Mouse (Mus musculus): ENCODE data around the gene Ccnk.

Ccnk gene

DNA sequence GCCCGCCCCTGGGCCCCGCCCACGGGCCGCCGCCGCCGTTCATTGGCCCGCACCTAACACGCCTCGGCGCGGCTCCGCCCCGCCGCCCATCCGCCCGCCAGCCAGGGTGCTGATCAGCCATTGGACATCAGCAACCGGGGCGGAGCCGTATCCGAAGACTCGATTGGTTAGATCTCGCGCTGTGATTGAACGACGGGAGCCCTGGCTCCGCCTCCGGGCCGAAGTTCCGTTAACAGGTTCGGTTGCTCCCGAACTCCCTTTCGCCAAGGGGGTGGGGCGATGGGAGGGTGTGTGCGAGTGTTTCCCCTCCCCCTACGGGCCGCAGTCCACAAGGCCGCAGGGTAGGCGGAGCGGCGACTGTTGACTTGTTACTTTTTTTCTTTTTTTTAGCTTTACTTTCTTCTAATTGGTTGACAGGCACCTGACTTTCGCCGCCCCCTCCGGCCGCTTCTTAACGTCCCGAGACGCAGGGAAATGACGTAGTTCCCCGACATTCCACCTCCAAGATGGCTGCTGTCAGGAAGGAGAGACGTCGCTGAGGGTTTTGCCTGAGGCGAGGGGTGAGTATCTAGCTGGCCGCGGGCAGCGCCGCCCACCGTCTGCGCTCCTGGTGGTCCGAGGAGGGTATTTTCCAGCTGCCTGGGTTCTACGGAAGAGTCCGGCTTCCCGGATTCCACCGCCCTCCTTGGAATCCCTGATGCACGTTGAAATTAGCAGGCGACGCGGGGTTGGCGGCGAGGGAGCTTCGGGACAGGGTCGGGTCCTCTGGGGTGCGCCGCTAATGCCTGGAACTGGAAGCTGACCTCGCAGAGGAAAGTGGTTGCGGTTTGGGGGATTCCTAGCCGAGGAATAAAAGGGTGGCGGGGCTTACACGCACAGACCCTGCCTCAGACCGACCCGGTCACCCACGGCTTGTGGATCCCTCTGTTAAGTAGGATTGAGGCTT lies at the start of gene Ccnk:
Ccnk (plus strand) TSS at position 259 of the 946 bp plus-strand sequence.
- WGBS, result under 1% methylated on average over 82 of the region's 82 CpGs

DNA sequence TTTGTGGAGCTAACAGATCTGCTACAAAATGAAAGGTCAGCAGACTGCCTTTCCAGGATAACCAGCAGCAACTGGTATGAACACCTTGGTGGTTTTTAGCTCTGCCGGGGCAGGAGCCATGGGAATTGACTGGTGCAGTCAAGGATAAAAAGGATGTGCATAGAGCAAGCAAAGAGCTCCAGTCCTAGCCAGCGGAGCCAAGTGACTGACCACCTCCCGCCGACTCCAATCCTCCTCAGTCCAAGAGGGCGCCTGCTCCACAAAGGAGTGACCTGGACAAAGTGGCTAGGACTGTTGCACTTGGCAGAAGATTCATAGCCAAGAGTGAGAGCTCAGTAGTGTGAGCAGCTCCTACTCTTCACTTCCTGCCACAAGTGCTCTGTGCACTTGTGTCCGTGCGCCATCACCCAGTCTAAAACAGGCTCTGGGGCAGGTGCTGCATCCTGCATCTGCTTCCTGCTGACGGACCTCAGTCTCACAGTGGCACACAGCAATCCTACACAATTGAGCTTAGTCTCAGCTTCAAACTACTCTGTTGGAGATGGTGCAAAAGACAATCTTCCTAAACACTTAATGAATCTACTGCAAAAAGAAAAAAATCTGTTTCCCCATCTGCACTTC lies 46.8 kb upstream of the Ccnk start:
- 74% methylated on average over 8 of the region's 8 CpGs for WGBS

DNA sequence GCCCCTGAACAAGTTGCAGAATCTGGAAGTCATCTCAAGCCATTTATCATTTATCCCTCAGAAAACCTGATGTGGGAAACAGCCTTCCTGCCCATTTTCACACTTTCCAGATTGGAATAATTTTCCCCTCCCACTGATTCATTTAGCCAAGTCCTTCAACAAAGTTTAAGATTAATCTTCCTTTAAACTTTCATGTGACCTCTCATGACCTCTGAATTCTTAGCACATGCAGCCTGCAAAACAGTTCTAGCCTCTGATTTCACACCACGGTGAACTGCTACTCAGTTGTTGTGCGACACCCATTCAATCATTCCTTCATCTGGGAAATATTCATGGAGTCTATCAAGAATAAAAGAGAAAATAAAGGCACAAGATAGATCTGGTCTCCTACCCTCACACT lies 46.2 kb upstream of the Ccnk start:
- WGBS, result 69% methylated on average over 2 of the region's 2 CpGs

DNA sequence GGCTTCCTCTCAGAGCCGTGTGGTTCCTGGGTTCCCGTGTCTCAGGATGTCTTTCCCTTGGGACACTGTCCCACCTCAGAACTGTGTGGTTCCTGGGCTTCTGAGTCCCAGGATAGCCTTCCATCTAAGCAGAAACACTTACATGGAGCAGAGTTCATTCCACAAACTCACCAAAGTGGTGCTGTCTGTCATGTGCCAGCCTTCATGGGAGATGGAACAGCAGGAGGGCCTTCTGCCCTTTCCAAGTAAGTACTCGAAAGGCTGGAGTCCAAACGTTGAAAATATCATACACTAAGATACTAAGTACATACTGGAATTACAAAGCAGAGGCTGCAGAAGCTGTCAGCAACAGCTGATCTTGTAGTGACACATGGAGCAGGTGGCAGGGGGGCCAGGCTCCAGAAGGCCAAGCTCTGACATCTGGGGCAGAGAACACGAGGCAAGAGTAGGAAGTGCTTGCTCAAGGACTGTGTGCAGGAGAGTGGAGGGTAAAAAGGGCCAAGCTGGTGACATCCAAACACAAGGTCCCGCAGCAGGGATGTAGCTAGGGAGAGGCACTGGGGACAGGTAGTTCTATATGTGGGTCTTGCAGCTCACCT lies 43.7 kb upstream of the Ccnk start:
- 71% methylated on average over 6 of the region's 6 CpGs for WGBS

DNA sequence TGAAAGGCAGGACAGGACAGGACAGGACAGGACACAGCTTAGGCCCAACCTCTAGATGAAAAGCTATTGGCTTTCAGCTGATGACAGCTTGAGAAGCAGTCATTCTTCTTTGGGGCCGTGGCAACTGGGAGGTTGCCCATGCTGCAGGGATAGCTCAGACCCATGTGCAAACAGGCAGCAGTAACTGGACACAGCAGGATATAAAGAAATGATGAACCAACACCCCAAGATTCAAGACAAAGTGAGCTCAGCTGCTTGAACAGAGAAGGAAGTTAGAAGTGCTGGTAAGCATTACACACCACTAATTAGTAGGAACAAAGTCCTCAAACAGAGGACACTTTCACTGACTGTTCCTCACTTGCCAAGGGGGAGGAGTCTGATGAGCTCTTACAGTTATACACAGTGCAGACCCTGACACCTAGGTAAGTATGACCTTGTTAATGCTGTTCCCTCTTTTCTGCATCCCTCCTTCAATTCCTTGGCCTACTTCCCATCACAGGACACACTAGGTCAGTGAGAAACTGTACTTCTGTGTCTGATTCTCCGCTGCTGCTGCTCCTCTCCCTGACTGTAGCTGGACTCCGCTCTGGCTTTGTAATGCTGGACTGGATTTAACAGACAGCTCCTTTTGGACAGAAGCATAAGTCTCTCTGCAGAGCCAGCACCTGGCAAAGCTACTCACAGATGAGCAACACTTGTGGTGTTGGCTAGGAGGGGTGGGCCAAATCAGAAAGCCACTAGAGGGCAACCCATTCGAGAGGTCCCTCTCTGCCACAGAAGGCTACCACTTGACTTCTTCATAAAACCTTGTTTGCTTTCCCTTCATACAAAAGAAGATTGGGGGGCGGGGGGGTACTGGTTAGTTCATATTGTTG lies 35.5 kb upstream of the Ccnk start:
- WGBS, result 76% methylated on average over 5 of the region's 5 CpGs

DNA sequence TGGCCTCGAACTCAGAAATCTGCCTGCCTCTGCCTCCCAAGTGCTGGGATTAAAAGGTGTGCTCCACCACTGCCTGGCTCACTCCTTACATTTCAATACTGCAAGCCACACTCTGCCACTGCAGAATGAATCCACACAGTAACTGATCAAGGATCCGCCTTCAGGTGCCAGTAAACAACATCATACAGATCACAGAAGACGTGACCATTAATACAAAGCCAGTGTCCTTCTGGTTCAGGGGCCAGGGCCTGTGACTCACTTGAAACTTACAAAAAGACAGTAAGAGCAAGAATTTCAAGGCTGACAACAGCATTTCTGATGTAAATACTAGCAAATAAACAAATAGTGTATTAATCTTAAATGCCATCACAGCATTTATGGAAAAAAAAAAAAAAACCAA lies 34.2 kb upstream of the Ccnk start:
- 98% methylated on average over 3 of the region's 3 CpGs for WGBS

DNA sequence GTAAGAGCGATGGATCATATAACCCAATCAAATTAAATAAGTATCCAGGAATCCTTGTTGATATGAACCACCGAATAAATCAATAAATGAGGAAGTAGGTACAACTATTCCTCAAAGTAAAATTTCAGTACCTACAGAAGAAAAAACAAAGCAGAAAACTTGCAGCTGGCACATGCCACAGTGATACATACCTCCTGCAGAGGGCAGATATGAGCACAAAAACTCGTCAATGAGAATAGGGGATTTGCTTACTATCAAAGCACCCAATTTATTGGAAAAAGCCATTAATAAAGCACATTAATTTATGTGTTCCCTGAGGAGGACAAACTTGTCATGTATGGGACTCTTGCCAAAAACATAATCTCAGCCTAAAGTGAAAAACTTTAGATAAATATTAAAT lies 29.6 kb upstream of the Ccnk start:
- 67% methylated on average over 3 of the region's 3 CpGs for WGBS

DNA sequence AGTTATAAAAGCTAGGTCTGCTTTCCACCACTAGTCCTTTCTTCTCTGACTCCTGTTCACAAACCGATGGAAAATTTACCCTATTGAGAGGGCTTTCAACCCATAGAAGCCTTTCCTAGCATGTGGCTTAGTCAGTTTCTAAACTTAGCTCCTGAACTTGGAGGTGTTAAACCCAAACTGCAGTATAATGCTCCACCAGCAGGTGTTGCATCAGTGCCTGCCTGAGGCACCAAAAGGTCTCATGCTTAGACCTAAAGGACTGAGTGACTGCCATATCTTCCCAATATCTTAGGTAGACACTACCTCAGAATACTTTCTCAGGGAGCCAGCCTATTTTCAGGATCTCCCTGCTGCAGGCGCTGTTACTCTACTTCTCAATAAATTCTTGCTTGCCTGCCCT lies 26.6 kb upstream of the Ccnk start:
- WGBS, result 78% methylated on average over 2 of the region's 2 CpGs

DNA sequence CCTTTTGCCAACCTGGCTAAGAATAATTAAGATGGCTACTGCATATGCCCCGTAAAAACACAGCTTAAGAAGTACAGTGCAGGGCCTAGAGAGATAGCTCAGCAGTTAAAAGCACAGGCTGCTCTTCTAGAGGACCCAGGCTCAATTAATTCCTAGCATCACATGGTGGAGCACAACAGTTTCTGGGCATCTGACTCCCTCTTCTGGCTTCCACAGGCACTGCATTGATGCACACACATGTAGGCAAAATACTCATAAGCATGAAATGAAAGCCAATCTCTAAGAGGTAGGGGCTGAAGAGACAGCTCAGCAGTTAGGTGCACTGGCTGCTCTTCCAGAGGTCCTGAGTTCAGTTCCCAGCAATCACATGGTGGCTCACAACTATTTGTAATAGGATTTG lies 17.3 kb upstream of the Ccnk start:
- WGBS, result 82% methylated on average over 1 of the region's 1 CpGs

DNA sequence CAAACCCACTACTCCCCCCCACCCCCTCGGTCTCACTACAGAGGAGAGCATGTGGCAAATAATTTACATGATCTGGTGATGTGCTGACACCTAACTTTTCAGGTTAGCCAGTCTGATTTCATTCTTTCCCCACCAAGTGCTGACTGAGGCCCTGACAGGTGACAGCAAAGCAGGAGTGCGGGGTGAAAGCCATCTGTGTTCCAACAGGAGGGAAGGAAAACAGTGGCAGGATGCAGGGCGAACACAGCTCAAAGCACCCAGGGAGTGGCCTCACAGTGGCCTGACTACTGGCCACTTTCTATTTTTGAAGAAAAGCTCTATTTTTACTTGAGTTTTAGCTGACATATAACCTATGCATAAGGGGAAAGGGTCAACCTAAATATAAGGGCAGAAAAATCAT lies 15.7 kb upstream of the Ccnk start:
- WGBS, result 72% methylated on average over 3 of the region's 3 CpGs

DNA sequence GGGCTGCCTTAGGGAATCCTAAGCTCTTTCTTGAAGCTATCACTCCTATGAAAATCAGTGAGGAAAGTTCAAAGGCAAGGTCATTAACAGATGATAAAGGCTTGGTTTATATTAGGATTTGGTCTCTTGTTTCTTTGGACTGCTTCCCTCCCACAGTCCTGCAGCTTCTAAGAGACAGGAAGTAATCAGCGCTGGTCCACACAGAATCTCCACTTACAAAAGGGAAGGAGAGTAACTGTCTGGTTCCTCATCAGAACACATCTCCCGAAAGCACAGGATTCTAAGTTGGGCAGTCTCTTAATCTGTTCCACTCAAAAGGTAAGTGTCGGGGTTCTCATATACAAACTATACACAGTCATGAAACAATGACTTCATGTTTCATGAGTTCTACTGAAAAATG lies 10.5 kb upstream of the Ccnk start:
- WGBS, result 37% methylated on average over 3 of the region's 3 CpGs

DNA sequence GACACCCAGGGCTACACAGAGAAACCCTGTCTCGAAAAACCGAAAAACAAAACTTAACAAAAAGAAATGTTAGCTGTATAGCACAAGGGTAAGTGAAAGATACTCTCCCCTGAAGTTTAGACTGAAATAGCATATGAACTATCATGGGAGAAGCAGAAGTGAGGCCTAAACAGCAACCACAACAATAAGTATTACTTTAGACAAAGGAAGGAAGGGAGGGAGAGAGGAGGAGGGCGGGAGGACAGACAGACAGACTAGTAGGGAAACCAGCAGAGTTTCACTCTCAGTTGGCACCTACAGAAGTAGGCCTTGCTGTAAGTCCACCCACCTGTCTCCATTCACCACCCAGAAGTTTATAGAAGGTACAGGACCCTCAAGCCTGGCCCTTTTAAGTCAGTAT lies 8.9 kb upstream of the Ccnk start:
- WGBS, result 82% methylated on average over 3 of the region's 3 CpGs

DNA sequence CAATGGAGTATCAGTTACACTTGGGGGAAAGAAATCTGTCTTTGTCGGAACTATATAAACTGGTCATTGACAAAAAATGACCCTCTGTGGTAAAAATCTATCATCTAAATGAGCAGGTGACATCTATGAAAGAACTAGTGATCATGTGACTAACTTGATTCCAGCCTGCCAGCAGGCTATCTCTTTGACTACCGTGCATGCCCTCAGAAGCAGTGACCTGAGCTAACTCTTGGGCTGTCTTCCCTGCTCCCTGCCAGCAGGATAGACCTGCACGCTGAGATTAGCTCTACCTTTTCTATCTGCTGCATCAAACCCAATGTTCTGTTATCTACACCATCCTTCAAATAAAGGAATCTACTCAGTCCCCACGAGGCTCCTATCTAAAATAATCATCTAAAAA lies 6.7 kb upstream of the Ccnk start:
- WGBS, result 54% methylated on average over 4 of the region's 4 CpGs

DNA sequence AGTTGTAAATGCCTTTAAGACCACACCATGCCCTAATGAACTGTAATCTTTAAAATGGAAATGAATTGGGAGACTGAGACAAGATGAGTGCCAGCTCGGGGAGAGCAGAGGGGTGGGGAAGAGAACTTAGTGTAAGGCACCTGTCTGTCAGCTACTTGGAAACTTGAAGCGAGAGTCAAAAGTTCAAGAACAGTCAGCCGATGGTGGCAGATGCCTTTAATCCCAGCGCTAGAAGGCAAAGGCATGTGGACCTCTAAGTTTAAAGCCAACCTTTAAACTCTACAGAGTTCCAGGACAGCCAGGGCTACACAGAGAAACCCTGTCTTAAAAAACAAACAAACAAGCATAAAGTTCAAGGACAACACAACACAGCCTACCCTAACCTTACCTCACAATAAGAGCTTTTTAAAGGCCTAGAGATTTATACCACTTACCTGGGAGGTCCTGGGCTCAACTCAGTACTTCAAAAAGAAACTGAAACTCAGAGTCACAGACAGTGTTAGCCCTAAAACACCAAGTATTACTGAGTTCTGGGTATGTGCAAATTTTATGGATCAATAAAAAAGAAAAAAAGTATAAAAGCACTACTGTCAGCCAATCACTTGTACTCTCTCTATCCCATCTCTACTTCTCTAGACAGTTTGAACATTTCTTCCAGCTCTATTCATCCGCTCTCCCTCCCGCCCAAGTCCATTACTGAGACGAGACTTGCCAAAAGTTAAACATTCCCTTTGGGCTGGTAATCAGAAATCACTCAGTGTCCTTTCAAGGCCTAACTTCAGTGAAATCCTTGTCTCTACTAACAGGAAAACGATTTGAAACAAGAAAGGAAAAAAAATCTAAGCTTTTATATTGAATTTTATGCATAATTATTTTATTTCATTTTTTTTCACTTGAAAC lies 4.5 kb upstream of the Ccnk start:
- WGBS, result 71% methylated on average over 8 of the region's 8 CpGs

DNA sequence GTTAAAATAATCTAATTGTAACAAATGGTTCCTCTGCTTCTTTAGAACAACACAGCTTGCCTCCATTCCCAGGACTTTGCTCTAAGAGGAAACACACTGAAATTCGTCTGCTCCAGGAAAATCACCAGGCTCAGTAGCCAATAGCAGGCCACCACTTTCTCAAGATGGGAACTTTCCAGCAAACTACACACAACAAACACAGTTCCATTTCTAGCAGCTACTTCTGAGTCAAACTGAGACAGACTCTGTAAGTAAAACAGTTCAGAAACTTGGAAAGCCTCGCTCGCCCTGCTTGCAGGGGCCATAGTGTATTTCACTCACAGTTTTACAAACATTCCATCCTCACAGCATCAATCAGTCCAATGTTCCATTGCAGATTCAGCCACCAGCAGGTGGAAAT lies 3.0 kb upstream of the Ccnk start:
- WGBS, result 41% methylated on average over 3 of the region's 3 CpGs

DNA sequence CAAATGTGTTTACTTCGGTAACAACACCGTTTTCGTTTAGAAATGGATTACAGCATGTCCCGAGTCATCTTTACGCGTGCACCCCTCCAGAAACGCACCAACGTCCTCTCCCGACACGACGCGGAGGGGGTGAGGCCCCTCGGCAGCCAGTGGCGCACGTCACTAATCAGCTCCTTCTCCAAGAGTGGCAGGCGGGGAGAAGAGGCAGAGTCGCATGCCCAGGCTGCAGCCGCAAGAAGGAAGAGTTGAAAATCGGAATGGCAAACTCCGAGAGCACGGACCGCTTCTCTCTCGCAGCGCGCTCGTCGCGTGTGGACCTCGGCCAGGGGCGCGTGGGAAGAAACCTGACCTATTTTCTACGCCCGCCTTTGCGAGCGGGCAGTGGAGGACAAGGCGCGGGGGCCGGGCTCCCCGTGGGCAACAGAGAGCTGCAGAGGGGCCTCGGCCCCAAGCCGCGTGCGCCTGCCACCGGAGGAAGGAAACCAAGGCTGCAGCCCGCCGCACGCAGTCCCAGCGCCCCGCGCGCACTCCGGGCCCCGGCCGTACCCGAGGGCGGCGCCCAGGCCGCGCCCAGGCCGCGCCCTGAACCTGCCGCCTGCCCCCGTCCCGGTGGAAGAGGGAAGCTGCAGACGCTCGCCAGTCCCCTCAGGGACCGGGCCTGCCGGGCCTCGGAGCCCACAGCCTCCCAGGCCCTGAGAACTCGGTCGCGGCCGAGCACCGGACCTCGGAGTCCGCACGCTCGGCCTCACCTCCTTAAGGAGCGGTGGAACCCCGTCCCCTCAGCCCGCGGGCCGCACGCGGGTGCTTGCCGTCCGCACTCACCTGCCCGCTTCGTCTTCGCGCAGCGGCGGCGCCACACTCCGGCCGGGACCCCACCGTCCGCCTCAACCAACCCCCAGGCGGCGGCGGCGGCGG lies 791 bp upstream of the Ccnk start:
- WGBS, result under 1% methylated on average over 101 of the region's 103 CpGs

DNA sequence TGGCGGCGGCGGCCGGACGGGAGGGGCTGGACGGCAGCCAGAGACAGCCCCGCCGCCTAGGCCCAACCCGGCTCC lies 296 bp upstream of the Ccnk start, which contains the start of gene Setd3:
Setd3 (minus strand) TSS at position 69 of the 75 bp plus-strand sequence.
- WGBS, result 1% methylated on average over 9 of the region's 9 CpGs

DNA sequence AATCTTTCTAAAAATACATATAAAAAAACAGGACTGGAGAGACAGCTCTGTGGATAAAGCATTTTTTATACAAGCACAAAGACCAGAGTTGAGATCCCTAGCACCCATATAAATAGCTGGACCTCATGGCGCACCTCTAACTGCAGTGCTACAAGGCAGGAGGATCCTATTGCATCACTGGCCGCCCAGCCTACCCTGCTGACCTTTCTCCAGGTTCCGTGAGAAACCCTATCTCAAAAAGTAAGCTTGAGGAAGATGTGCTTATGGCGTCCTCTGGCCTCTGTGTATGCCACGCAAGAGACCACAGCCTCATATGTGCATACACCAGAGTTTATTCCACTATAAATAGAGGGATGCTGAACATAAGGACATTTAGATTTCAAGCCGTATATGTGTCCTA lies 2.3 kb downstream of the Ccnk start:
- WGBS, result 94% methylated on average over 6 of the region's 6 CpGs

DNA sequence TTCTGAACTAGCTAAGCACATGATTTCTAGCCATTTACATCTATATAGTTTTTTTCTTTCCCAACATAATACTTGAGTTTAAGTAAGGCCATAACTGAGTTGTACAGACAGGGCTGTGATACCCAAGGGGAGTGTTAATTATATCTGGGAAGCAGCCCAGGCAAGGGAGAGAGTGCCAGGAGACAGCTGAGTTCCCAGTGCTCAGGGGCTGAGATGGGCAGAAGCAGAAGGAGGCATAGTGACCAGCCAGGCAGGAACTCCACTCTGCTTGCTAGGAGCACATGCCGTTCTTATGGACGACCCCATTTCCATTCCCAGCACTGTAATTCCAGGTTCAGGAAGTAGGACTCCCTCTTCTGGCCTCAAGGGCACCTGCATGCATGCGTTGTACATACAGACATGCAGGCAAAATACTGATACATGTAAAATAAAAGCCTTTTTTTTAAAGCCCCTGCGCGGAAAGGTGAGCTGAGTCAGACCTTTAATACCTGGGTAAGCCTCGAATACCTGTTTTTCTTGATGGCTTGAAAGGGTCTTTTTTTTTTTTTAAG lies 8.2 kb downstream of the Ccnk start:
- WGBS, result 76% methylated on average over 6 of the region's 6 CpGs

DNA sequence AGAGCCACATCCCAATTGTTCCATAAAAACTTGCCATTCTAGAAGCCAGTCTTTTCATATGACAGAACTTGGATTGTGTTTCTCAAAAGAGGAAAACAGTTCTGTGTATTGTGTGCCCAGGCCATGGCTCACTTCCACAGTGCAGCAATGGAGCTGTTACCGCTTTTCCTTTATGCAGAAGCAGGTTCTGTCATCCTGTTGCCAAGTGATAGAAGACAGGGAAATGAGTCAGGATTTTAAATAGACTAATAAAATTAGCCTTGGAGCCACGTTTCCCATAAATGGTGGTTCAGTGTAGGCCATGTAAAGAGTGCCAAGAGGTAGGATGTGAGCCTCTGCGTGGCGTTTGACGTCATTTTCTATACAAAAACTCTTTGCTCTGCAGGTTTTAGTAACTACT lies 14.5 kb downstream of the Ccnk start:
- WGBS, result 43% methylated on average over 5 of the region's 5 CpGs
